Mouse (Mus musculus) hematopoietic stem cell, adult 5-6 weeks (primary cell): ENCODE results near the gene Cxadr. TPM values are rescaled to one million over a fixed set of nuclear protein-coding genes. Genes with fewer than 3 reads are reported as not detected.

ENCODE experiments used
- ATAC-seq, 2 experiments: fragments of 125-278 bp in 1 of 2; replicated peaks in 1 of 2; 2 replicates each; pipeline ENCODE4 v1.8.0; 2016 to 2017; ENCODE audit warnings: inconsistent platforms in 2 of 2, mild to moderate bottlenecking in 2 of 2, moderate number of reproducible peaks in 2 of 2, low read depth in 1 of 2, moderate TSS enrichment in 1 of 2; ENCODE audit not compliant: low FRiP score in 2 of 2, poor library complexity in 2 of 2, severe bottlenecking in 2 of 2, insufficient read depth in 1 of 2, low TSS enrichment in 1 of 2
- total RNA-seq: library from RNA; stranded (forward); fragments of 172-1452, 232-1000 nt; gene quantifications from 2 replicates; pipeline ENCODE4 v1.2.3, GENCODE M21; 2017

Gene Cxadr
- total RNA-seq, 1 experiment from 2014 or later: 0.79 TPM

GRCm38 (mm10) chr16:78389986-78390385 is 88.7 kb downstream of the Cxadr start:
- no peak for ATAC-seq

- no peak; a peak in 1 of 4 replicates for ATAC-seq
These were observed 90.1 kb downstream of the Cxadr start for GRCm38 (mm10) chr16:78391354-78391753.

DNA sequence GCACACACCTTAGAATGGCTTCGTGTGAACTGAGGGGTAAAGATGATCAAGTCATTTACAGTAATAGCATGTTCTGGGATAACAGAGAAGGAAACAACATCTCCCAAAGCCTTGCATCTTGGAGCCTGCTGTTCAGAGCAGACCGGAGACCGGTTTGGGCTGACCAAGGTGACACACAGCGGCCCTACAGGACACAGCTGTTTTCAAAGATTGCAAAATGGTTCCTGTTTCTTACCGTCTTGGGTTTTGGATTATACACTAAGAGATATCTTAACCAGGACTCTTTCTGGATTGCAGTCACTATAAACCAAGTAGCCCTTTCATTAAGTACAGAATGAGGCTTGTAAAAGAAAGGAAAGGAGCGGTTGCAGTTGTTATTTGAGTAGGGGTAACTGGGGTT is 97.4 kb downstream of the Cxadr start:
- ATAC-seq: peak; percentile 83 to 92

GRCm38 (mm10) chr16:78399423-78399822 is 98.1 kb downstream of the Cxadr start:
- 0 out of 4 replicates have a peak, but pooled peaks of 1 of the 2 experiments have one; percentile 19 for ATAC-seq

DNA sequence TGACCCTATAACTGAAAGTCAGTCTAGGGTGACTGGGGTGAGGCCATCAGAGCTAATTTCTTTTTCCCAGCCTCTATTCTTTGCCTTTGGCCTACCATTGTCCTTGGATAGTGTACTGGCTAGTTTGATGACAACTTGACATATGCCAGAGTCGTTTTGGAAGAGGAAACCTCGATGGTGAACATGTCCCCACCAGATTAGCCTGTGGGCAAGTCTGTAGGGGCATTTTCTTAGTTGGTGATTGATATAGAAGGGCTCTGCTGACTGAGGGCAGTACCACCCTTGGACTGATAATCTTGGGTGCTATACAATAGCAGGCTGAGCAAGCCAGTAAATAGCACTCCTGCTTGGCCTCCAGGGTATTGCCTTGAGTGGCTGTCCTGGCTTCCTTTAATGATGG is 101.0 kb downstream of the Cxadr start:
- ATAC-seq: no peak

DNA sequence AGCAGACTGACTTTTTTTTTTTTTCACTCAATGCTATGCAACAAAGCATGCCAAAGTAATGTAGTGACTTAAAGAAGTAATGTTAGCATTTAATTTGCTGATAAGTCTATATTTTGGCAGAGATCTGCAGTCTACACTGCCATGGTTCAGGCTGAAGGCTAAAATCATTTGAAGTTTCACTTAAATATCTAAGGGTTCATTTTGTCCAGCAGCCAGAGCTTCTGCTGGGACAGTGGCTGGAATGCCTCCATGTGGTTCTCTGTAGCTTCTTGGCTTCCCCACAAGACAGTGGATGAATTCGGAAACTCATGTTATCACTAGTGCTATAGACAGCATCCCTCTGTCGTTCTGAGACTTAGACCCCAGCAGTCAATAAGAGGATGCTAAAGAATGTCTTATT is 105.4 kb downstream of the Cxadr start:
- ATAC-seq: no peak

GRCm38 (mm10) chr16:78407855-78408254 is 106.6 kb downstream of the Cxadr start:
- ATAC-seq: no peak

Other genes starting within 250 kb of the Cxadr start
- 20.8 and 26.1 TPM in 2 replicates for gene Btg3, start 75.7 kb downstream of the Cxadr start, total RNA-seq